ENCODE assay signal across 17 mouse cellular contexts in the genomic region with DNA sequence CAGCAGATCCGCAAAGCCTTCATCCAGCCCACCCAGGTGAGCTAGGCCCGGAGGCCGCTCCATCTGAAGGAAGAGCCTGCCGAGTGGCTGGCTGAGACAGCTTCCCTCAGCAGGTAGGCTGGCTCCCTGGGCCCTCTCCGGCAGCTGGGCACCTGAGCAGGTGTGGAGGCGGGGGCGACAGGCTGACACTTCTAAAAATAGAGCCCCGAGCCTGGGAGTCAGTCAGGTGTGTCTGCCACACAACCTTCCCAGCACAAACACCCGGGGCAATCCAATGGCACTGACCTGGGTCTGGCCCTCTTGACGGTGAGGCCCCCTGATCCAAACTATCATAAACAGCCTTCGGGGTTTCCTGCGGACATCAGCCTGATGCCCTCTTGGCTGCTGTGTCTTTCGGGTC. TPM values are rescaled to one million over a fixed set of nuclear protein-coding genes. Genes with fewer than 3 reads are reported as not detected.
DNase-seq lines count a peak whose midpoint lies in the region; ATAC-seq lines count a peak whose summit lies in the region.
"Had no signal": no experiment of that assay in that cellular context is flagged by ENCODE, and none has a peak within 500 bp of the region (broad histone marks: within the 10 kb centered on the region; RNA-seq: fewer than 3 reads in every experiment).

No protein-coding gene starts in this region.

- intact Hi-C loops in left cerebral cortex, postnatal 14 days (cut with DNase I) = no loop called here

- H3K27ac ChIP-seq in lung, embryonic 15.5 days = peak overlapping the region; percentile 24; the same call in 1 of the 2 replicates
- peak overlapping the region; percentile 48 for H3K27ac ChIP-seq in intestine, embryonic 15.5 days
- peak overlapping the region; percentile 51 for H3K27ac ChIP-seq in kidney, embryonic 15.5 days
- H3K27ac ChIP-seq in liver, embryonic 16.5 days (ENCODE audit: low read length) = 0 out of 2 replicates have a peak overlapping the region, but pooled peaks have one; percentile 29
- H3K27ac ChIP-seq: neural tube, embryonic 13.5 days had no signal

- no peaks in the 10 kb centered on the region for H3K9me3 ChIP-seq in lung, embryonic 15.5 days
- no peaks in the 10 kb centered on the region for H3K9me3 ChIP-seq in intestine, embryonic 15.5 days
- H3K9me3 ChIP-seq in kidney, embryonic 15.5 days (replicated peaks) = no peaks in the 10 kb centered on the region
- H3K9me3 ChIP-seq in liver, embryonic 16.5 days (replicated peaks; ENCODE audit: control insufficient read depth, low read length) = no peaks in the 10 kb centered on the region
- H3K9me3 ChIP-seq: neural tube, embryonic 13.5 days had no signal

- 57% methylated on average over 13 of the region's 13 CpGs for WGBS in lung, embryonic 15.5 days
- 55% methylated on average over 13 of the region's 13 CpGs for WGBS in intestine, embryonic 15.5 days
- 63% methylated on average over 13 of the region's 13 CpGs for WGBS in kidney, embryonic 15.5 days
- WGBS in liver, embryonic 16.5 days (ENCODE audit: insufficient replicate concordance) = 75% methylated on average over 13 of the region's 13 CpGs

- H3K27me3 ChIP-seq in lung, embryonic 15.5 days = no peaks in the 10 kb centered on the region
- no peaks in the 10 kb centered on the region for H3K27me3 ChIP-seq in intestine, embryonic 15.5 days (replicated peaks)
- no peaks in the 10 kb centered on the region for H3K27me3 ChIP-seq in kidney, embryonic 15.5 days
- no peaks in the 10 kb centered on the region for H3K27me3 ChIP-seq in liver, embryonic 16.5 days (ENCODE audit: control insufficient read depth, insufficient read depth, low read depth, low read length)
- H3K27me3 ChIP-seq: neural tube, embryonic 13.5 days had no signal

- no peak overlapping the region for H3K4me3 ChIP-seq in lung, embryonic 15.5 days
- no peak overlapping the region for H3K4me3 ChIP-seq in intestine, embryonic 15.5 days (replicated peaks)
- no peak overlapping the region for H3K4me3 ChIP-seq in kidney, embryonic 15.5 days (replicated peaks)
- H3K4me3 ChIP-seq in liver, embryonic 16.5 days (ENCODE audit: low read depth, low read length) = no peak overlapping the region
- H3K4me3 ChIP-seq: neural tube, embryonic 13.5 days had no signal

- peaks cover 26% of the 10 kb centered on the region for H3K4me1 ChIP-seq in lung, embryonic 15.5 days
- peaks cover 28% of the 10 kb centered on the region for H3K4me1 ChIP-seq in intestine, embryonic 15.5 days (replicated peaks)
- H3K4me1 ChIP-seq in kidney, embryonic 15.5 days = peaks cover 19% of the 10 kb centered on the region
- H3K4me1 ChIP-seq in liver, embryonic 16.5 days (ENCODE audit: control insufficient read depth, low read depth, low read length) = peaks cover 11% of the 10 kb centered on the region
- H3K4me1 ChIP-seq: neural tube, embryonic 13.5 days had no signal

- no peak overlapping the region for H3K4me2 ChIP-seq in lung, embryonic 15.5 days
- H3K4me2 ChIP-seq in intestine, embryonic 15.5 days (replicated peaks) = no peak overlapping the region
- no peak overlapping the region for H3K4me2 ChIP-seq in kidney, embryonic 15.5 days
- no peak overlapping the region for H3K4me2 ChIP-seq in liver, embryonic 16.5 days (ENCODE audit: low read depth, low read length)
- H3K4me2 ChIP-seq: heart, embryonic 11.5 days; lung, embryonic 14.5 days; neural tube, embryonic 13.5 days had no signal

- no peak for DNase-seq in lung, postnatal 25 days (ENCODE audit: low spot score)
- DNase-seq in left cerebral cortex, postnatal 14 days (ENCODE audit: low spot score in 2 of 2) = no peak
- DNase-seq in gastrocnemius, adult 8-10 months (ENCODE audit: low spot score in 2 of 2) = no peak
- DNase-seq: adrenal gland, adult 2 months; cerebellum, adult 9-11 months; forebrain, postnatal 0 days; gastrocnemius, postnatal 10 days; heart, postnatal 36 days; layer of hippocampus, adult 9-11 months; lung, embryonic 14.5 days had no signal

- no peak for ATAC-seq in lung, embryonic 15.5 days (ENCODE audit: borderline replicate concordance, extremely low read depth, low FRiP score, low TSS enrichment)
- peak; percentile 46 for ATAC-seq in intestine, embryonic 15.5 days
- ATAC-seq in kidney, embryonic 15.5 days (replicated peaks; ENCODE audit: low FRiP score) = peak; percentile 66
- ATAC-seq in liver, embryonic 16.5 days (ENCODE audit: low read depth) = no peak
- ATAC-seq in cerebellum, adult (ENCODE audit: insufficient number of reproducible peaks, low FRiP score, low TSS enrichment) = no peak
- ATAC-seq: forebrain, postnatal 0 days had no signal

- no peaks in the 10 kb centered on the region for H3K36me3 ChIP-seq in lung, embryonic 15.5 days
- no peaks in the 10 kb centered on the region for H3K36me3 ChIP-seq in intestine, embryonic 15.5 days
- no peaks in the 10 kb centered on the region for H3K36me3 ChIP-seq in kidney, embryonic 15.5 days
- H3K36me3 ChIP-seq in liver, embryonic 16.5 days (ENCODE audit: control insufficient read depth, insufficient read depth) = no peaks in the 10 kb centered on the region
- H3K36me3 ChIP-seq: neural tube, embryonic 13.5 days had no signal

- no peak overlapping the region for H3K9ac ChIP-seq in lung, embryonic 15.5 days
- H3K9ac ChIP-seq in intestine, embryonic 15.5 days = no peak overlapping the region
- H3K9ac ChIP-seq in kidney, embryonic 15.5 days = no peak overlapping the region
- H3K9ac ChIP-seq in liver, embryonic 16.5 days (ENCODE audit: low read depth, low read length) = no peak overlapping the region
- H3K9ac ChIP-seq: forebrain, postnatal 0 days; lung, embryonic 14.5 days; neural tube, embryonic 13.5 days had no signal

RNA-seq across cellular contexts. Expression of a gene that starts 58.5 kb away (rescaled TPM):
- 14.8 and 15.9 TPM in 2 replicates for polyA plus RNA-seq in lung, embryonic 15.5 days (2015; fragmentation: Nextera tagmentation; extraction: Ambion mirVana)
- polyA plus RNA-seq in intestine, embryonic 15.5 days (2015; fragmentation: Nextera tagmentation; extraction: Ambion mirVana) = 23.2 and 29.7 TPM in 2 replicates
- polyA plus RNA-seq in kidney, embryonic 15.5 days (2015; fragmentation: Nextera tagmentation; extraction: Ambion mirVana) = 13.7 and 14.7 TPM in 2 replicates
- polyA plus RNA-seq in liver, embryonic 16.5 days (2015; fragmentation: Nextera tagmentation; extraction: Ambion mirVana) = 4.6 and 4.7 TPM in 2 replicates
- total RNA-seq in left cerebral cortex, postnatal 14 days (2021) = 10 to 100 TPM; 16.6 to 26.1 TPM
- 10 to 100 TPM in 1 of 4 experiments, 1 to 10 TPM in 3; 5.1 to 10.3 (median 7.5) TPM for total RNA-seq in gastrocnemius, adult 8-10 months (2022)

Comparison
In these comparisons a context has a peak if more than half of its experiments do, and no peak if none do; other contexts are left out.
1. ATAC-seq: peak in intestine, embryonic 15.5 days (single experiment) and kidney, embryonic 15.5 days (single experiment); none in lung, embryonic 15.5 days (single experiment), liver, embryonic 16.5 days (single experiment) and cerebellum, adult (single experiment).
2. Peak in every context shown above with its lines, with median percentiles within 50 percentile points of each other: H3K27ac ChIP-seq.